Mouse (Mus musculus) activated CD4-positive, CD25-positive, alpha-beta regulatory T cell, adult 4 months (primary cell): ENCODE measurements around the gene Stat1. TPM values are rescaled to one million over a fixed set of nuclear protein-coding genes. Genes with fewer than 3 reads are reported as not detected.

ENCODE experiments used
- ATAC-seq: one replicate; pipeline ENCODE4 v1.8.0; 2017
- polyA plus RNA-seq, 2 experiments: library from polyadenylated mRNA; unstranded; fragments of 100-300 nt; shearing (Covaris generic); gene quantifications; one replicate each; pipeline ENCODE4 v1.2.1; 2017

The Stat1 gene
- polyA plus RNA-seq, 2 experiments from 2014 or later = 697 to 904 TPM

GRCm38 (mm10) chr1:52133254-52133653 lies 14.0 kb downstream of the Stat1 start:
- ATAC-seq = peak; percentile 40

GRCm38 (mm10) chr1:52137292-52137691 lies 18.1 kb downstream of the Stat1 start:
- ATAC-seq = no peak

GRCm38 (mm10) chr1:52140534-52140933 lies 21.3 kb downstream of the Stat1 start:
- no peak for ATAC-seq

- ATAC-seq = no peak
These were observed 22.2 kb downstream of the Stat1 start for GRCm38 (mm10) chr1:52141482-52141881.

- ATAC-seq = no peak
These were observed 22.9 kb downstream of the Stat1 start for GRCm38 (mm10) chr1:52142117-52142516.

GRCm38 (mm10) chr1:52143191-52143590 lies 24.0 kb downstream of the Stat1 start:
- ATAC-seq = no peak

- peak; percentile 54 for ATAC-seq
These were observed 24.4 kb downstream of the Stat1 start for GRCm38 (mm10) chr1:52143596-52144156.

GRCm38 (mm10) chr1:52144907-52145306 lies 25.7 kb downstream of the Stat1 start:
- no peak for ATAC-seq

- ATAC-seq = peak; percentile 44
These were observed 27.2 kb downstream of the Stat1 start for GRCm38 (mm10) chr1:52146214-52146970.

GRCm38 (mm10) chr1:52147431-52147830 lies 28.2 kb downstream of the Stat1 start:
- ATAC-seq = no peak

- no peak for ATAC-seq
These were observed 28.9 kb downstream of the Stat1 start for GRCm38 (mm10) chr1:52148178-52148577.

GRCm38 (mm10) chr1:52148696-52149095 lies 29.5 kb downstream of the Stat1 start:
- no peak for ATAC-seq

GRCm38 (mm10) chr1:52149934-52150346 lies 30.7 kb downstream of the Stat1 start:
- no peak for ATAC-seq

- ATAC-seq = no peak
These were observed 31.4 kb downstream of the Stat1 start for GRCm38 (mm10) chr1:52150676-52151075.

- ATAC-seq = no peak
These were observed 31.9 kb downstream of the Stat1 start for GRCm38 (mm10) chr1:52151166-52151565.

- ATAC-seq = no peak
These were observed 33.1 kb downstream of the Stat1 start for GRCm38 (mm10) chr1:52152369-52152768.

- no peak for ATAC-seq
These were observed 33.7 kb downstream of the Stat1 start for GRCm38 (mm10) chr1:52152936-52153335.

- ATAC-seq = no peak
These were observed 35.6 kb downstream of the Stat1 start for GRCm38 (mm10) chr1:52154890-52155289.

GRCm38 (mm10) chr1:52156351-52156750 lies 37.1 kb downstream of the Stat1 start:
- no peak for ATAC-seq

- ATAC-seq = no peak
These were observed 38.8 kb downstream of the Stat1 start for GRCm38 (mm10) chr1:52158040-52158439.

GRCm38 (mm10) chr1:52158490-52159381 lies 39.5 kb downstream of the Stat1 start:
- ATAC-seq = no peak

GRCm38 (mm10) chr1:52161151-52161550 lies 41.9 kb downstream of the Stat1 start:
- ATAC-seq = no peak

GRCm38 (mm10) chr1:52163707-52164457 lies 44.6 kb downstream of the Stat1 start:
- no peak for ATAC-seq
